Mouse (Mus musculus): ENCODE data around the gene Padi1.

The Padi1 gene

DNA sequence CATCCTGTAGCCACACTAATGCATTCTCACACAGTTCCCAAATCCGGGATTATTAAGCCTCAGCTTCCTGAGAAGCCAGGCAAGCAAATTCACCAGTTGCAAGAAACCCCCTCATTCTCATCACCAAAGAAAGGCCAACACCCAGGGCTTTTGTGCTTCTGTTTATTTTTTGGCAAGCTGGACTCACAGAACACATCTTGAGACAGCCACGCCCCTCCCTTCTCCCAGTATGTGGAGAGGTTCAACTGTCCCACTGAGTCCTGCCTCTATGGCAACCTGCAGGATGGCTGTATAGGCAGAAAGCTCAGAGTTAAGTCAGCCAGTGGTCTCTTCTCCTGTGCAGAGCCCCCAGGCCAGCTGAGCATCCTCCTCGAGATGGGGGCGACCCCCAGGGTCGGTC is 60.4 kb downstream of the Padi1 start:
- DNase-seq (ENCODE audit: extremely low spot score, low read depth, low spot score) = no peak

DNA sequence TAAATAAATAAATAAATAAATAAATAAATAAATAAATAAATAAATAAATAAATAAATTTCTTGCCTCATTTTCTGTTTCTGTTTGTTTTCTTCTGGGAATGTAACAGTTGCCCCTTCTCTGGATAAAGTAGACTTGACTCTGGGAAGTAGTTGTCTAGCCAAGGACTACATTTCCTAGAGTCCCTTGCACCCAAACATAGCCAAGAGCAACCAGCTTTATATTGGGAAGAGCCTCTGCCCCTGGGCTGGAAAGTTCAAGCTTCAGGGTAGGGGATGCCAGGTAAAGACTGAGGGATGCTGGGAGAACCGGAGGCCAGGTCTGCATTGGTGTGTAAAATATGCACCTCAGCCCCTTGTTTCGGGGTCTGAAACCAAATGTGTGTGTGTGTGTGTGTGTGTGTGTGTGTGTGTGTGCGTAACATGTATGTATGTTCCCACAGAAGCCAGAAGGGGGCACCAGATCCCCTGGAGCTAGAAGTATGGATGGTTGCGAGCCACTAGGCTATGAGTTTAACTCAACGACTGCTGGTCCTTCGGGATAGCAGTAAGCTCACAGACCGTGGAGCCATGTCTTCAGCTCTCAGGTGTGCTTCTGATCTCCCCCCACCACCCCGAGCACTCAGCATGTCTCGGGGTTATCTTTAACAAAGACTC is 61.2 kb downstream of the Padi1 start:
- no peak for DNase-seq (ENCODE audit: extremely low spot score, low read depth, low spot score)

DNA sequence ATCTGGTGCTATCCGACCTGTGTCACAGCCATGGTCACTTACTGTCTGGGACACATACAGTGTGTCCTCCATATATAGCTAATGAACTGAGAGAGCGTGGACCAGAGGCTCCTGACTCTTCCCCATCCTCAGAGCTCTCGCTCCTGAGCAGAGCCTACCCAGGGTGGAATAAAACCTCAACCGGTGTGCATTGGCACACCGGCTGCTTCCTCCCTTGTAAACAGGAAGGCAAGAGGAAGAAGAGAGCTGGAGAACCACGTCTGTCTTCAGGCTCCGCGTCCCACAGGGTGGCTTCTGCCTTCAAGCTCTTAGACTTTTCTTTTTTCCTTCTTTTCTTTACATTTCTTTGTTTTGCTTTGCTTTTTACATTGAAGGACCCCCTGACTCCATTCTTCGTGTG is 62.8 kb downstream of the Padi1 start:
- no peak for DNase-seq (ENCODE audit: extremely low spot score, low read depth, low spot score)

DNA sequence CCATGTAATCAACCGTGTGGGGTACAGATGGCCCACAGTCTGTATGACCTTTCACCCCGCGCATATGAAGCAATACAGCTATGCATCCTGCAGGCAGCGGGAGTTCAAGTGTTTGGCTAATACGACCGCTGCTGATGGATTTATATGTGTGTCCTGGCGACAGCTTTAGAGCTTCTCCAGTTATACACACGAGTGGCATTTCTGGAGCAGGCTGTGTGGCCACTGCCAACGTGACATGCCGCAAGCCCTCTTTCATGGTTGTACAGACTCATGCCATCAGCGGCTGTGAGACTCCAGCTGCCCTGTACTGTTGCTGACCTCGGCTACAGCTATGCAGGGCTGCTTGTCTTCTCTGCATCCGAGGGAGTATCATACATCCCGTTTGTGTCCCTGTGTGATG is 65.1 kb downstream of the Padi1 start:
- DNase-seq (ENCODE audit: extremely low spot score, low read depth, low spot score) = no peak

DNA sequence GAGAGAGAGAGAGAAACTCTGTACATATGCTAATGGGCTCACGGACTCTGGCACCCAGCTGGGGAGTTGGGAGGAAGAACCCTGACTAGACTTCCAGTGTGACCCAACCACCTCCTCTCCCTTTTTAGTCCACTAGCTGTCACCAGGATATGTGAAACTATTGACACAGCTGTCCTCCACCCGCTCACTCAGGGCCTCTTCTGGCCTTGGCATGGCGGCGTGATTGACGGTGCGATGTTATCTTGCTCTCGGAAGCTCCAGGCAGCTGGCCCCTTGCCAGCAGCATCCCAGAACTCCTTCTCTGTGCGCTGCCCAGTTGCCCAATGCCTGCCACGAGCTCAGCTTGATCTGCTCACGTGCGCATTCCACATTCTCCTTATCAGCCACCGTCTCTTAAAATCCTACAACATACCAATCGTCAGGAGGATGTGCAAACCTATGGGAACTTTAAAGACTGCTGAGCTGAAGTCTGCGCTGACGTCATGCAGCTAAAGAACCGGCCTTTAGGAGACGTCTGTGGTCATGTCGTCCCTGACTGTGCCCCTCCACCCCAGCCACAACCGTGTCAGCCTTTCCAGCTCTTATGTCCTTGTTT is 65.7 kb downstream of the Padi1 start:
- DNase-seq (ENCODE audit: extremely low spot score, low read depth, low spot score) = no peak

DNA sequence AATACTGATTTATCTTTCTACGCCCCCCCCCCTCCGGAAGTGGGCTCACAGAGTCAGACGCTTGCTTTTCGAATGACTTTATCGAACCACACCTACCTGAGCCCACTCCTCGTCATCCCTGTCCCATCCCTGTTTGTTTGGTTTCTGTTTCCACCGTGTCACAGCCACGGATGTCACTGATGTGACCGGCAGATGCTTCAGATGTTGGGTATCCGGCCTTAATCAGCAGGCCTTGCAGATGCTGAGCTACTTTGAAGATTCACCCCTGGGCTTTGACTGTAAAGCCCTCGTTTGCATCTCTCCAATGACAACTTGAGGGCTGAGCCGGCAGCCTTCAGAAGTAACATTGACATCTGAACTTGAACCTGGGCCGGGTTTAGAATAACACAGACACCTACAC is 69.0 kb downstream of the Padi1 start:
- DNase-seq (ENCODE audit: extremely low spot score, low read depth, low spot score) = no peak

DNA sequence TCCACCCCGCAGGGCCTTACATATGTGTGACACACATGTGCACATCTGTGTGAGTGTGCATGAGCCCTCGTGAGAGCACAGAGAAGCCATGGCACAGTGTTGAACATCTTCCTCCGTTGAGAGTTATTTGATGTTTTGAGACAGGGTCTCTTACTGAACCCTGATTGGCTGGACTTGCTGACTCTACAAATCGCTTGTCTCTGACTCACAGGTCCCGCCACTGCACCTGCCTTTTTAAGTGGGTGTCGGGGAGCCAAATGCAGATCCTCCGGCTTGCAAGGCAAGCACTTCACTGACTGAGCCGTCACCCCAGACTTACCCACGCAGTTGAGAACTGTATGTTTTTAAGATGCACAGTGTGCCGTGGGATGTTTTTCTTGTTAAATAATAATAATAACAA is 69.7 kb downstream of the Padi1 start:
- DNase-seq (ENCODE audit: extremely low spot score, low read depth, low spot score) = no peak

DNA sequence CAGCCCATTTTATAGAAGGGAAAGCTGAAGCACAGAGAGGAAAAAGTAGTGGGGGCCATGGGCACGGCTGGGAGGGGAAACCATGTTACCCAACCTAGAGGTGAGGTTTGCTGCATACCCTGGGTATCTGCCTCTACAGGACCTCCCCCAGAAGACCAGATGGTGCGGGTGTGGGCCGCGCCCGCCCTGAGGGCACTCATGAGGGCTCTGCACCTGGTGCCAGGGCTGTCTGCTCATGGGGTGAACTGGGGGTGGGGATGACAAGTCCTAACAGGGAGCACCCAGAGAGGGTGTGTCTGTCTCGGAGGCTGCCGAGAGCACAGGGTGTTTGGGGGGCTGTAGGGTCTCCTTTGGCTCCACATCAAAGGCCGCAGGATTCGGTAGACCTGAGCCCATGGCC is 70.7 kb downstream of the Padi1 start:
- no peak for DNase-seq (ENCODE audit: extremely low spot score, low read depth, low spot score)

DNA sequence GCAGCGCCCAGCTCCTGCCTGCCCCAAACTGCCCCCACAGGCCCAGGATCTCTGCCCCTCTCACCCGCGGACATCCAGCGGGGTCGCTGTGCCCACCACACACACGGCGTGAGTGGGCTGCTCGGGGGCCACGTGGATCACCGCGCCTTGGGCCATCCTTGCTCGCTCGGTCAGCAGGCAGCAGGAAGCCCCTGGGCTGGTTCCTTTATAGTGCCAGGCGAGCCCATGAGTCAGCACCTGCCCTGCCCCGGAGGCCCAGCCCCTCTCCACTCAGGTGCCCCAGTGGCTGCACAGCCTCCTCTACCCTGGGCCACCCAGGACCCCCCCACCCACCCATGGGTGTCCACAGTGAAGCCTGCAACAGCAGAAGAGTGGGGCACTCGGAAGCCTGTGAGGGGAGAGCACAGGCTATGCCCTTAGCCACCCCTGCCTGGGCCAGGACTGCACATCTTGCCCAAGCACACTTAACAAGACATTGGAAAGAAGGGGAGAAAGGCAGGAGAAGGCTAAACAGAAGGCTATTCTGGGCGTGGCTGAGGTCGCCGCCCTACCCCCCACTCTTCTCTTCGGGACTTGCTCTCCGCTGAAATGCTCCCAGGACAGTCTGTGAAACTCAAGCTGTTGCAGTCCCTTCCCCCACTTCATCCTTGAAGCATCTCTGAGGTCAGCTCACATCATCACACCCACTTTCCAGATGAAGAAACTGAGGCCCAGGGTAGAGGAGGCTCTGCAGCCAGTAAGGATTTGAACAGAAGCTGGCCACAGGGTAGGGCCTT is 71.4 kb downstream of the Padi1 start, which contains the start of gene Padi4:
Gene Padi4 (minus strand): TSS at position 212 of the 776 bp plus-strand sequence.
- no peak for DNase-seq (ENCODE audit: extremely low spot score, low read depth, low spot score)

DNA sequence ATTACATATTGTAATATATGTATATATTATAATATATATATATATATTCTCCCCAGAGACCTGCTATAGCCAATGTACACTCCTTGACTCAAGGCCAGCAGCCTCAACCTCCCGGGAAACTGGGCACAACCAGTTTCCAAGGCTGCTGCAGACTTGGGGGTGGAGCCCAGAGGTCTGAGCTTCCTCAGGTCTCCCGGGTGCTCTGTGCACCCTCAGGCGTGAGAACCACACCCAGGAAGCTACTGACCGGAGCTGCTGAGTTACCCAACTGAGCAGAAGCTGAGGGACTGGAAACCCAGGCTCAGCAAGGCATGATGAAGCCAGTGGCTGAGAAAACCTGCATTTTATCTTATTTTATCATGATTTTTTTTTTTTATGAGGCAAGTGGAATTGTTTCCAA is 74.5 kb downstream of the Padi1 start:
- DNase-seq (ENCODE audit: extremely low spot score, low read depth, low spot score) = no peak

DNA sequence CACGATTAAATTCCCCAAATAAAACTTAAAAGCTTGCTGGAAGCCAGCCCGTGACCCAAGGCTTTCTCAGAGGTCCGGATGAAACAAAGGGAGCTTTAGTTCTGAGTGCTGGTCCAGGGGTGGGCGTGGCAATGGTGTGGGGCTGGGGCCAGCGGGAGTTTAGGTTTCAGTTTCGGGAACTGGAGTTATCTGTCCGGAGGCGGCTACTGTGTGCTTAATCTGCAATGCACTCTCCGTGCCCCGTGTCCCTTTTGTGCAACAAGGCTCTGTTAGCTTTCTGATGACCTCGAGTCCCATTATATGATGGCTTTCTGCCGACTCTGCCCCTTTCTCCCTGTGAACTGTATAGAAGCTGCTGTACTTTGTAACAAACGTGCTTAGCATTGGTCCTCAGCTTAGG is 75.1 kb downstream of the Padi1 start:
- no peak for DNase-seq (ENCODE audit: extremely low spot score, low read depth, low spot score)

DNA sequence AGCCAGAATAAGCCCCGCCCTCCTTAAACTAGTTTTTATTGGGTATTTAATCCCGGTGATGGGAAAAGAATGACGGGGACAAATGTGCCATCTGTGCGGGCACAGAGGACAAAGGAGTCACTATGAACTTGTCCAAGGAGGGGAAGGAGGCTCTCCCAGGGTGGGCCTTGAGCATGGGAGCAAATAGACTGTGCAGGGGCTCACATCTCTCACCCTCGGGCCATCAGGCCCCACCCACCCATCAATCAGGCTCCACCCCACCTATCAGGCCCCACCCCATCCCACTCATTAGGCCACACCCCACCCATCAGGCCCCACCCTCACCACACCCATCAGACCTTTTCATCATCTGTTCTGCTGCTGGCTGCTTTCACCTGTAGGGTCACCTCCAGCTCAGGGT is 76.6 kb downstream of the Padi1 start:
- no peak for DNase-seq (ENCODE audit: extremely low spot score, low read depth, low spot score)

DNA sequence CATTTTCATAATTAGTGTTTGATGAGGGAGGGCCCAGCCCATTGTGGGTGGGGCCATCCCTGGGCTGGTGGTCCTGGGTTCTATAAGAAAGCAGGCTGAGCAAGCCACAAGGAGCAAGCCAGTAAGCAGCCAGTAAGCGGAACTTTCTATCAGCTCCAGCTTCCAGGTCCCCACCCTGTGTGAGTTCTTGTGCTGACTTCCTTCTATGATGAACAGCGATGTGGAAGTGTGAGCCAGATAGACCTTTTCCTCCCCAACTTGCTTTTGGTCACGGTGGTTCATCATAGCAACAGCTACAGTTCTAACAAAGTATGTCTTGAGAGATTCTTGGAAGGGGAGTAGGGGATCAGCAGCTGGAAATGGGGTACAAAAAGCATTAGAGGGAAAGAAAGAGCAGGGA is 79.6 kb downstream of the Padi1 start:
- no peak for DNase-seq (ENCODE audit: extremely low spot score, low read depth, low spot score)

DNA sequence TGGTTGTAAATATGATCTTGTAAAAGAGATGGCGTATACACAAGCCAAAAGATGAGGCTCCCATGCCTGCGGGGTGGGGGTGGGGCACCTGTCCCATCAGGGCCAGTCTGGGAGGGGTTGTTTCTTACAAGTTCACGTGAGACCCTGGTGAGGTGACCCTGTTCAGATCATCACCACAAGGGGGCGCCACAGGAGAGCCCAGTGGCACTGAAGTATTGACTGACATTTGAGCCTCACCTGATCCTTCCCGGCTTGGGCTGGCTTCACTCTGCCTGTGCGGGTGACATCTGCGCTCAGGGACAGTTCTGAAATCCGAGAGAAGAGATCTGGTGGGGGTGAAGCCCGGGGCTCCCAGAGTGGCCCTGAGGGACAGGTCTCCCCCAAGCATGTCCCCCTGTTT is 82.4 kb downstream of the Padi1 start:
- no peak for DNase-seq (ENCODE audit: extremely low spot score, low read depth, low spot score)

Measured in hindlimb bud, embryonic 11.5 days (tissue).